Mouse (Mus musculus) ovary, postnatal 14 days (tissue): ENCODE measurements around the gene Vmn1r67.

ENCODE experiments used
- DNase-seq: peaks from one replicate; pipeline ENCODE4 v3.0.0; 2022; ENCODE audit warnings: low spot score

The Vmn1r67 gene

GRCm38 (mm10) chr7:10443031-10443430 is at the start of gene Vmn1r67:
Vmn1r67 (plus strand) TSS chr7:10443331.
- no peak for DNase-seq

DNA sequence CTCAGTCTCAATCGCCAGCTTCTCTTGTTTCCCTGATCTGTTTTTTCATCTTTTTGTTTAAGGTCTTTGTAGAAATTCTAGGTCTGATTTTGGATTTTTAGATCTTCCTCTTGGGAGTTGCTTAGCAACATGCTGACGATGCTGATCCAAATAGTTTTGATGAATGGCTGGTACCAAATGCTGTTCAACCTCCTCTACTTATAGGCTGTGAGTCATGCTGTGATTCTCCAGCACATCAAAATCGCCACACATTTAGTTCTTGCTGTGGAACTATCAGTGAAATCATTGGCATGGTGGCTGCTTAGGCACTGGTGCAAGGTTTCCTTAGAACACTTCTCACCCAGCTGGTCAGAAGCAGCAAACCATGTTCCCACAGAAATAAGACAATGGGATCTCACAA is 15.0 kb downstream of the Vmn1r67 start:
- DNase-seq, result no peak

DNA sequence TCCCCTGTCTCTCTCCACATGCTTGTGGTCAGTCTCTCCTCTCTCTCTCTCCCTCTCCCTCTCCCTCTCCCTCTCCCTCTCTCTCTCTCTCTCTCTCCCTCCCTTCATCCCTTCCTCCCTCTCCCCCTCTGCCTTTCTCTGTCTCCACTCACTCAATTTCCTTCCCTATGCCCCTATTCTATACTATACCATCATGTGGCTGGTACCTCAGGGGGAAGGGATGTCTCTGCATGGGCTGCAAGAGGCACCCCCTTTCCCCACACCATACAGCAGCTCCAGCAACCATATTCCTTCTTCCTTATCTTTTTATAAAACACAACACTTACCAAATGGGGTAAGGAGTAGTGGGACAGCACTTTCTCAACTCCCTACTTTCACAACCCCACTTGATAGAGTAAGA is 36.7 kb downstream of the Vmn1r67 start:
- no peak for DNase-seq

DNA sequence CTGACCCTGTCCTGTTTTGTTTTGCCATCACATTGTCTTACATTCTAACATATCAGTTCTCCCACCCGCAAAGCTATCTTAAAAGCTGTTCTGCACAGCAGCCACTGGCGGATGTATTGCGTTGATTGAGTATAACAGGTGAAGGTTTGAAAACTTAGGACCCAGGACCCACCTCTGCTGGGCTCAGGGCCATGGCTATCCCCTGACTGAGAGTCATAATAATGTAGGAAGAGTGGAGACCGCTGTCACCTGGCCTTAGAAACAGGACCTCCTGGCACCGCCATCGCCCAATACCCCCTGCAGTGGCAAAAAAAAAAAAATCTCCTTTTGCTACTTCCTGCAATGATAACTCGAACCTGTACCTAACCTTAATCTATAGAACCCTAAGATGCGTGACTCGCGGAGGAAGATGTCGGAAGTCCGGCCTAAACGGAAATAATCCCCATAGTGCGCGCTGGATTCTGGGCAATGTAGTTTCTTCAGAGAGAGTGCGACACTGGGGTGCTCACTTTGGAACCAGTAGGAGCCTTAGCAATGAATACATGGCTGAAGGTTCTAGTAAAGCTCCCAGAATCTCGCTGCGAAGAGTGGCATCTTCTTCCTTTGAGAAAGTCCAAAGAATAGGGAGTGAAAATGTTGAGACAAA is 37.6 kb downstream of the Vmn1r67 start:
- no peak for DNase-seq

- peak; percentile 38 for DNase-seq
Observed at GRCm38 (mm10) chr7:10494786-10495521, 51.8 kb downstream of the Vmn1r67 start, which contains the start of gene Zik1. Zik1 (minus strand) TSS chr7:10495394.

- no peak for DNase-seq
Observed at GRCm38 (mm10) chr7:10495578-10495977, 52.4 kb downstream of the Vmn1r67 start.
